11 mouse cellular contexts compared by ENCODE assay signal in genomic region chr8:122812610-122813250, GRCm38 (mm10). TPM values are rescaled to one million over a fixed set of nuclear protein-coding genes. Genes with fewer than 3 reads are reported as not detected.
DNase-seq lines count a peak whose midpoint lies in the region; ATAC-seq and TF ChIP-seq lines count a peak whose summit lies in the region.
"Had no signal": no experiment of that assay in that cellular context is flagged by ENCODE, and none has a peak within 500 bp of the region (broad histone marks: within the 10 kb centered on the region; RNA-seq: fewer than 3 reads in every experiment).

No protein-coding gene starts in this region.

- no peaks in the 10 kb centered on the region for H3K27me3 ChIP-seq in ES-Bruce4 (ENCODE audit: control insufficient read depth, insufficient read depth, low read length, poor library complexity, severe bottlenecking)
- no peaks in the 10 kb centered on the region for H3K27me3 ChIP-seq in midbrain, embryonic 12.5 days

- TF ChIP-seq CTCF in ES-Bruce4 (IDR thresholded peaks at IDR 0.05; ENCODE audit: low read depth, low read length) = peak; percentile 50

- DNase-seq in heart, postnatal 4 days = peak; percentile 31
- no peak for DNase-seq in heart, adult 18-20 months
- no peak for DNase-seq in frontal cortex, adult 2 months (ENCODE audit: extremely low spot score in 1 of 2, low spot score in 1 of 2)
- no peak for DNase-seq in ovary, postnatal 36 days (ENCODE audit: low spot score)
- DNase-seq: cerebellum, adult 8-10 months; kidney, postnatal 4 days had no signal

- no peak overlapping the region for H3K9ac ChIP-seq in ES-Bruce4 (ENCODE audit: low read depth, poor library complexity, severe bottlenecking)
- H3K9ac ChIP-seq in midbrain, embryonic 12.5 days (replicated peaks) = no peak overlapping the region

- ATAC-seq in erythroid progenitor cell, adult 5-6 weeks (replicated peaks; ENCODE audit: low FRiP score, poor library complexity, severe bottlenecking) = 0 out of 2 replicates have a peak, but pooled peaks have one; percentile 21
- ATAC-seq in midbrain, embryonic 12.5 days (ENCODE audit: low FRiP score, low read depth) = no peak
- no peak for ATAC-seq in CD4-positive, CD25-positive, alpha-beta regulatory T cell, adult 4 months

- 84% methylated on average over 14 of the region's 14 CpGs for WGBS in midbrain, embryonic 12.5 days

- H3K27ac ChIP-seq in ES-Bruce4 (ENCODE audit: insufficient read depth, low read length) = no peak overlapping the region
- H3K27ac ChIP-seq in midbrain, embryonic 12.5 days (replicated peaks) = peak overlapping the region; percentile 42; the same call in 1 of the 2 replicates

- H3K9me3 ChIP-seq in ES-Bruce4 (replicated peaks; ENCODE audit: control insufficient read depth, insufficient read depth, low read length, poor library complexity, severe bottlenecking) = no peaks in the 10 kb centered on the region
- H3K9me3 ChIP-seq in midbrain, embryonic 12.5 days = no peaks in the 10 kb centered on the region

- H3K4me2 ChIP-seq in midbrain, embryonic 12.5 days (replicated peaks) = no peak overlapping the region

- no peak for TF ChIP-seq POLR2A in ES-Bruce4 (IDR thresholded peaks at IDR 0.05; ENCODE audit: insufficient read depth, low read length)

- H3K4me3 ChIP-seq in ES-Bruce4 (ENCODE audit: low read depth, low read length) = no peak overlapping the region
- no peak overlapping the region for H3K4me3 ChIP-seq in midbrain, embryonic 12.5 days

- no peaks in the 10 kb centered on the region for H3K36me3 ChIP-seq in ES-Bruce4 (ENCODE audit: control insufficient read depth, insufficient read depth, low read length, poor library complexity, severe bottlenecking)
- peaks cover 4% of the 10 kb centered on the region; the same call in 1 of the 2 replicates for H3K36me3 ChIP-seq in midbrain, embryonic 12.5 days

- no peaks in the 10 kb centered on the region for H3K4me1 ChIP-seq in ES-Bruce4 (ENCODE audit: control insufficient read depth, insufficient read depth, low read length)
- peaks cover 32% of the 10 kb centered on the region for H3K4me1 ChIP-seq in midbrain, embryonic 12.5 days

- no peak for TF ChIP-seq EP300 in ES-Bruce4 (IDR thresholded peaks at IDR 0.05; ENCODE audit: insufficient read depth, low read depth, low read length)

RNA-seq across cellular contexts. Expression of gene Cdh15, which starts 35.0 kb away (rescaled TPM):
- total RNA-seq in heart, postnatal 4 days (2021) = under 1 TPM in 1 of 2 experiments, not detected in 1; 0.16 TPM
- not detected for total RNA-seq in heart, adult 18-20 months (2021)
- polyA plus RNA-seq in ES-Bruce4 (2011; ENCODE audit: insufficient read depth, insufficient read length, low read depth, missing spikeins) = 0.36 TPM in 1 of 2 replicates, not detected in the other
- not detected in 2 replicates for total RNA-seq in erythroid progenitor cell, adult 5-6 weeks (2015; ENCODE audit: low replicate concordance)
- not detected in 2 replicates for total RNA-seq in erythroid progenitor cell, adult 5-6 weeks (2017; ENCODE audit: low replicate concordance)
- 0.43 and 0.76 TPM in 2 replicates for polyA plus RNA-seq in midbrain, embryonic 12.5 days (2016; fragmentation: Nextera tagmentation; extraction: Ambion mirVana)
- polyA plus RNA-seq in CD4-positive, CD25-positive, alpha-beta regulatory T cell, adult 4 months (2017; shearing (Covaris generic)) = under 1 TPM in 1 of 2 experiments, not detected in 1; 0.16 TPM
- polyA plus RNA-seq in frontal cortex, adult 2 months (2012; rRNA removed) = 1.1 and 1.6 TPM in 2 replicates
- total RNA-seq: granulocyte monocyte progenitor cell, adult 5-6 weeks had no signal

RNA-seq across cellular contexts. Expression of gene Acsf3, which starts 37.4 kb away (rescaled TPM):
- total RNA-seq in heart, postnatal 4 days (2021) = 10 to 100 TPM; 23.8 to 24.9 TPM
- 10 to 100 TPM; 32.3 to 35.1 TPM for total RNA-seq in heart, adult 18-20 months (2021)
- polyA plus RNA-seq in ES-Bruce4 (2011; ENCODE audit: insufficient read depth, insufficient read length, low read depth, missing spikeins) = 9.7 and 11.4 TPM in 2 replicates
- total RNA-seq in erythroid progenitor cell, adult 5-6 weeks (2015; ENCODE audit: low replicate concordance) = 1.4 and 1.7 TPM in 2 replicates
- total RNA-seq in erythroid progenitor cell, adult 5-6 weeks (2017; ENCODE audit: low replicate concordance) = 1.2 and 2.3 TPM in 2 replicates
- polyA plus RNA-seq in midbrain, embryonic 12.5 days (2016; fragmentation: Nextera tagmentation; extraction: Ambion mirVana) = 16.9 and 17.3 TPM in 2 replicates
- polyA plus RNA-seq in CD4-positive, CD25-positive, alpha-beta regulatory T cell, adult 4 months (2017; shearing (Covaris generic)) = 1 to 10 TPM; 4.9 to 8.2 TPM
- polyA plus RNA-seq in frontal cortex, adult 2 months (2012; rRNA removed) = 21.0 and 21.1 TPM in 2 replicates
